Mouse (Mus musculus) liver, embryonic 15.5 days (tissue): ENCODE measurements around the gene Prrt4. TPM values are rescaled to one million over a fixed set of nuclear protein-coding genes. Genes with fewer than 3 reads are reported as not detected.
"Not testable (repeated sequence)": the region's sequence is repeated elsewhere in the genome, so short reads cannot be mapped to it uniquely, and the experiment has no call there.

Source experiments
- ATAC-seq: fragments of 200-750 bp; cut with Nextera tagmentation; 2 replicates; pipeline ENCODE4 v1.8.0; 2017; ENCODE audit warnings: moderate number of reproducible peaks, mild to moderate bottlenecking, moderate library complexity; ENCODE audit not compliant: insufficient read depth
- H3K27ac ChIP-seq: fragments of 300-500 bp; sonication (generic); replicated peaks from 2 replicates; pipeline ENCODE4 v1.5.1; 2015; ENCODE audit warnings: mild to moderate bottlenecking, inconsistent platforms
- H3K27me3 ChIP-seq: fragments of 300-500 bp; sonication (generic); 2 replicates; pipeline ENCODE4 v1.6.1; 2015; ENCODE audit warnings: mild to moderate bottlenecking, inconsistent platforms
- H3K36me3 ChIP-seq: fragments of 300-500 bp; sonication (generic); replicated peaks from 2 replicates; pipeline ENCODE4 v1.6.1; 2015; ENCODE audit warnings: moderate library complexity, mild to moderate bottlenecking, inconsistent platforms
- H3K4me1 ChIP-seq: fragments of 300-500 bp; sonication (generic); replicated peaks from 2 replicates; pipeline ENCODE4 v1.6.1; 2015; ENCODE audit warnings: inconsistent platforms
- H3K4me2 ChIP-seq: fragments of 300-500 bp; sonication (generic); 2 replicates; pipeline ENCODE4 v1.6.1; 2015; ENCODE audit warnings: moderate library complexity, mild to moderate bottlenecking, inconsistent platforms
- H3K4me3 ChIP-seq: fragments of 300-500 bp; sonication (generic); replicated peaks from 2 replicates; pipeline ENCODE4 v1.5.1; 2015; ENCODE audit warnings: mild to moderate bottlenecking, inconsistent platforms
- H3K9ac ChIP-seq: fragments of 300-500 bp; sonication (generic); 2 replicates; pipeline ENCODE4 v1.6.1; 2015; ENCODE audit warnings: moderate library complexity, mild to moderate bottlenecking, inconsistent platforms
- H3K9me3 ChIP-seq: fragments of 300-500 bp; sonication (generic); replicated peaks from 2 replicates; pipeline ENCODE4 v1.6.1; 2016; ENCODE audit warnings: inconsistent platforms
- WGBS: fragments of 180-500 bp; shearing (Covaris S2); methylation state at CpG from one replicate; pipeline ENCODE4 v1.1.7; 2015; ENCODE audit warnings: mixed read lengths; ENCODE audit not compliant: insufficient replicate concordance; 5-methylcytosine and 5-hydroxymethylcytosine counted together
- polyA plus RNA-seq: library from polyadenylated mRNA; unstranded; fragments of >200 nt; fragmentation: Nextera tagmentation; extraction: Ambion mirVana; gene quantifications from 2 replicates; pipeline ENCODE4 v1.2.1, GENCODE M21; 2015

Gene Prrt4
- 0.02 and 0.06 TPM in 2 replicates for polyA plus RNA-seq

DNA sequence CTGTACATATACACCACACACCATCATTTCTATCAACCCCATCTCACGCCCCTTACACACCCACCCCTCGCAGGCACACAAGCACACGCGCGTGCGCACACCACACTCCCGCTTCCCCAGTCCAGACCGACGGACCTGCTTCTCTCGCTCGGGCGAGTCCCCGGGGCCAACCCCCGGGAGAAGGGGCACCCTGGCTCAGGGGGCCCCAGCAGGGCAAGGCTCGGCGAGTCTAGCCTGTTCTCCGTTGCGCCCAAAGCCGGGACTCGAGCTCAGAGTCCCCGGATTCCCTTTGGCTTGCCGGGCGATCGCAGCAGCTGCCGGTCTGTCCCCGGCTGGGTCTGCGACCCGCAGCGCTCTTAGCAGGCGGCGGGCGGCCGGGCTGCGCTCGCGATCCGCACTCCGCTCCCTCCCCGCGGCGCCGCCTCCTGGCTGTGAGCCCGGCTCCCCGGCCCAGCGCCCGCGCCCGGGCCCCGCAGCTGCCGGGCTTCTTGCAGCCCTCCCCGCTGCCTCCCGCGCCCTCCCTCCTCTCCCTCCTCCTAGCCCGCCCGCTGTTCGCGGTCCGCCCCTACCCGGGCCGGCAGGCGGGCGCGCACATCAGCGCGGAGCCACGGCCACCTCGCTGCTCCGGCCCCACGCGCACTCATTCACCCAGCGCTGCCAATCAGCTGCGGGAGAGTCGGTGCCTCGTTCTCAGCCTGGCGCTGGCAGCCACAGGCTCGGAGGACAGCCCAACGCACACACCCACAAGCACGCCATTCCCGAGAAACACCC is at the start of gene Prrt4:
Gene Prrt4 (minus strand): TSS at position 697 of the 771 bp plus-strand sequence.
- no peaks in the 10 kb centered on the region for H3K36me3 ChIP-seq
- peaks cover 8% of the 10 kb centered on the region; the same call in 1 of the 2 replicates for H3K4me1 ChIP-seq
- no peaks in the 10 kb centered on the region for H3K9me3 ChIP-seq
- no peak for ATAC-seq
- peak within 1 kb of the TSS; percentile 46 for H3K4me3 ChIP-seq
- H3K4me2 ChIP-seq: peak within 1 kb of the TSS; percentile 70
- no peak within 1 kb of the TSS for H3K9ac ChIP-seq
- under 1% methylated on average over 79 of the region's 79 CpGs for WGBS
- H3K27ac ChIP-seq: no peak within 1 kb of the TSS
- H3K27me3 ChIP-seq: peaks cover 92% of the 10 kb centered on the region

DNA sequence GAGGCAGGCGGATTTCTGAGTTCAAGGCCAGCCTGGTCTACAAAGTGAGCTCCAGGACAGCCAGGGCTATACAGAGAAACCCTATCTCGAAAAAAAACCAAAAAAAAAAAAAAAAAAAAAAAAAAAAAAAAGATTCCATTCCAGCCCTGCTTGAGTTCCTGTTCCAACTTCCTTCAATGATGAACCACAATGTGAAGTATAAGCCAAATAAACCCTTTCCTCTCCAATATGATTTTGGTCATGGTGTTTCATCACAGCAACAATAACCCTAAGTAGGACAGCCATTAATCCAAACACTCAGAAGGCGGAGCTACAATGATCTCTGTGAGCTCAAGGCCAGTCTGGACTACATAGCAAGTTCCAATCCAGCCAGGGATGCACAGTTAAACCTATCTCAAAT is 38.3 kb upstream of the Prrt4 start:
- WGBS: 43% methylated on average over 3 of the region's 3 CpGs
- not testable (repeated sequence) for H3K9ac ChIP-seq, ATAC-seq, H3K4me3 ChIP-seq, H3K27ac ChIP-seq, H3K9me3 ChIP-seq, H3K4me2 ChIP-seq, H3K36me3 ChIP-seq
- H3K27me3 ChIP-seq: peaks cover 41% of the 10 kb centered on the region
- peaks cover 23% of the 10 kb centered on the region for H3K4me1 ChIP-seq

DNA sequence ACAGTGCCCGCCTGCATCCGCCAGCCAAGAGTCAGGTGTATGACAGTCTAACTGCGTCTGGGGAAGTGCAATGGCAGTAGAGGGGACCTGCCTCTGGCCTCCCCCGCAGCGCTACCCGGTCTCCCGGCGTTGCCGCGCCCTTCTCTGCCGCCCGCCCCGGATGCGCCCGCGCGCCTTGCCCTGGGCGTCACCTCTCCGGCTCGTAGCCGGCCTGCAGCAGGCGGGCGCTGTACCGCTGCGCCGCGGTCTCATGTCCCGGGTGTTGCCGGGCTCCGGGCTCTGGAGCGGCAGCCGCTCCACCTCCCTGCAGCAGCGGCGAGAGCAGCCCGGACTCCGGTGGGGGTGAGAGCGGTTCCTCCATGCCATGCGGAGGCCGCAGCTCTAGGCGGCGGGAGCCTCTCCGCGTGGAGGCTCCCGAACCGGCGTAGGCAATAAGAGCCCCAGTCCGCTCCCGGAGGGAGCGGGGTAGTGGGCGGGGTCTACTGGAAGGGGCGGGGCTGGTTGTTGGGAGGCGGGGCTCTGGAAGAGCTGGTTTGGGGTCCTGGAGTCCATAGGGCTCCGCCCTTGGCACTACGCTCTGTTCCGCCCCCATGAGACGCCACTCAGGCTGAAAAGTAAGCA is 36.6 kb upstream of the Prrt4 start, which contains the start of gene Impdh1:
Gene Impdh1 (minus strand): TSS at position 484 of the 621 bp plus-strand sequence.
- peak within 1 kb of the TSS; percentile 88 for H3K4me2 ChIP-seq
- under 1% methylated on average over 56 of the region's 56 CpGs for WGBS
- peaks cover 58% of the 10 kb centered on the region for H3K27me3 ChIP-seq
- H3K4me1 ChIP-seq: peaks cover 38% of the 10 kb centered on the region
- 0 out of 2 replicates have a peak within 1 kb of the TSS, but pooled peaks have one; percentile 9 for H3K27ac ChIP-seq
- peak within 1 kb of the TSS; percentile 62 for H3K4me3 ChIP-seq
- peak within 1 kb of the TSS; percentile 43; the same call in 1 of the 2 replicates for H3K9ac ChIP-seq
- H3K36me3 ChIP-seq: no peaks in the 10 kb centered on the region
- peak; percentile 77 for ATAC-seq
- H3K9me3 ChIP-seq: no peaks in the 10 kb centered on the region

DNA sequence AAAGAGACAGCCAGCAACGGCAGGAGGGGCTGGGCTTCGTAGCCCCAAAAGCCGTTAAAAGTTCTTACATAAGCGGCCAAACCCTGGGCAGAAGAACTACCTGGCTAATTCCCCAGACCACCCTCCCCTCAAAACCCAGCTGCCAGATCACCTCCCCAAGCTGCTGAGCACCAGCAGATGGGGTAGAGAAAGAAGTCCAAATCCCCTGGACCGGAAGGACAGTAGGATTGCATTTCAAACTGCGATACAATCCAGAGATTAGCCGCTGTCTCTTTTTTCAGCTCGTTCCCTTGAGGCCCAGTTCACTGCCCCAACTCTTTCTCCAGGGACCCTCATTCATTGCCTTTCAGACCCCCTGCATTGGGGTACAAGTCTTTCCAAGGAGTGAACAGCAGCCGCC is 35.8 kb upstream of the Prrt4 start:
- Histone ChIP-seq H3K9ac (peak overlapping the region; percentile 43; the same call in 1 of the 2 replicates), H3K4me1 (peaks cover 38% of the 10 kb centered on the region), H3K36me3 (no peaks in the 10 kb centered on the region), H3K4me2 (peak overlapping the region; percentile 88), H3K27ac (no peak overlapping the region), H3K4me3 (peak overlapping the region; percentile 62), H3K27me3 (peaks cover 59% of the 10 kb centered on the region), H3K9me3 (no peaks in the 10 kb centered on the region)
- 11% methylated on average over 9 of the region's 9 CpGs for WGBS
- ATAC-seq: no peak

DNA sequence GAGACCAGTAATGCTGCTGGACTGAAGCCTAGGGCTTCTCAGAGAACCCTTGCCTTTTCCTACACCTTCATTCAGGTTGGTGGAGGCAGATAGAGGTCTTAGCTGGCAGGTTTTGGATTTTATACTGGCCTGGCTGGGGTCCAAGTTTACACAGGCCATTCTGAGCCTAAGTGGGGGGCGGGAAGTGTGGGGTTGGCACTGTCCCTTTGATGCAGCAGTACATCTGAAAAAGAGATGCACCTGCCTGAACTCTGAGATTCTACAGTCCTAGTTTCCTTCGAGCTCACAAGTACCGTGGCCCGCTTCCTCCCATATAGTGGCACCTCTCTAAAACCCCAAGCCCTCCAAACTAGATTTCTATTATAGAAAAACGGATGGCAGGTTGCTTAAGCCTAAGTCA is 35.4 kb upstream of the Prrt4 start:
- Histone ChIP-seq H3K4me2 (peak overlapping the region; percentile 88), H3K4me3 (peak overlapping the region; percentile 62), H3K27me3 (peaks cover 59% of the 10 kb centered on the region), H3K9ac (no peak overlapping the region), H3K9me3 (no peaks in the 10 kb centered on the region), H3K4me1 (peaks cover 38% of the 10 kb centered on the region), H3K36me3 (no peaks in the 10 kb centered on the region), H3K27ac (no peak overlapping the region)
- ATAC-seq: no peak
- 41% methylated on average over 5 of the region's 5 CpGs for WGBS

DNA sequence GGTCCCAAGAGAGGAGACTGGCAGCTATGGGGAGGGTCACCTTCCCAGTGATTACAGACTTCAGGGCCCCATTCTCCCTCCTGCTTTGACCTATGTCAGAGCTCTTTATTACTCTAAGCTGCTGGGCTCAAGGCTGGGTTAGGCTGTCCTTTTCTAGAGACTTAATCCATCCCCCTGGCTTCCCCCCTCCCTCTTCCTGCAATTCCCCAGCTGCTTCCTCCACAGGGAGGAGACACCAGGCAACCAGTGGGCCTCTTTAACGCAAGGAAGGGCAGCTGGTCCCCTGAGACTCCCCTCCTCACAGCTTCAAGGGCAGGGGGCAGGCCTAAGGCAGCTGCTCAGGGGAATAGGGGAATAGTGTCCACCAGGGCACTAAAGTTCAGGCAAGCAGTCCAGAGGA is 34.9 kb upstream of the Prrt4 start:
- WGBS: 13% methylated on average over 1 of the region's 1 CpGs
- Histone ChIP-seq H3K4me3 (no peak overlapping the region), H3K27ac (no peak overlapping the region), H3K9me3 (no peaks in the 10 kb centered on the region), H3K36me3 (no peaks in the 10 kb centered on the region), H3K4me1 (peaks cover 38% of the 10 kb centered on the region), H3K4me2 (0 out of 2 replicates have a peak overlapping the region, but pooled peaks have one; percentile 88), H3K27me3 (peaks cover 59% of the 10 kb centered on the region), H3K9ac (no peak overlapping the region)
- no peak for ATAC-seq

DNA sequence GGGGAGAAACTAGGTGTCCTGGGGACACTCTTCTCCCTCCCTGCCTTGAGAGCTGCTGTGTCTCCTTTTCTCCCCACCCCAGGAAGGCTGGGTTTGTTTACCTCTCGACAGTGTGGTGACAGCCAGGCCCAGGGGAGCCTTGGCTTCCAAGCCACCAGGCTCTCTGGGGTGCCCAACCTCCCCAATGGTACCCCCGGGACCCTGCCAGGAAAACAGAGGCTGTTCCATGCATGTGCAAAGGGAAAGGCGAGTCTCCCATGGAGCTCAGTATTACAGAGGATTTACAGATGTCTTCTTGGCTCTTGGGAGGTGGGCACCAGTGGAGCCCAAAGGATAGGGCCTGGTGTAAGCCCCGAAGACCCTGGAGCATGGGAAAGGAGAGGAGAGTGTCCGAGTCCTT is 34.1 kb upstream of the Prrt4 start:
- Histone ChIP-seq H3K9ac (no peak overlapping the region), H3K27me3 (peaks cover 59% of the 10 kb centered on the region), H3K4me3 (no peak overlapping the region), H3K27ac (no peak overlapping the region), H3K4me1 (peaks cover 38% of the 10 kb centered on the region), H3K9me3 (no peaks in the 10 kb centered on the region), H3K36me3 (no peaks in the 10 kb centered on the region), H3K4me2 (no peak overlapping the region)
- ATAC-seq: no peak
- 53% methylated on average over 5 of the region's 5 CpGs for WGBS

DNA sequence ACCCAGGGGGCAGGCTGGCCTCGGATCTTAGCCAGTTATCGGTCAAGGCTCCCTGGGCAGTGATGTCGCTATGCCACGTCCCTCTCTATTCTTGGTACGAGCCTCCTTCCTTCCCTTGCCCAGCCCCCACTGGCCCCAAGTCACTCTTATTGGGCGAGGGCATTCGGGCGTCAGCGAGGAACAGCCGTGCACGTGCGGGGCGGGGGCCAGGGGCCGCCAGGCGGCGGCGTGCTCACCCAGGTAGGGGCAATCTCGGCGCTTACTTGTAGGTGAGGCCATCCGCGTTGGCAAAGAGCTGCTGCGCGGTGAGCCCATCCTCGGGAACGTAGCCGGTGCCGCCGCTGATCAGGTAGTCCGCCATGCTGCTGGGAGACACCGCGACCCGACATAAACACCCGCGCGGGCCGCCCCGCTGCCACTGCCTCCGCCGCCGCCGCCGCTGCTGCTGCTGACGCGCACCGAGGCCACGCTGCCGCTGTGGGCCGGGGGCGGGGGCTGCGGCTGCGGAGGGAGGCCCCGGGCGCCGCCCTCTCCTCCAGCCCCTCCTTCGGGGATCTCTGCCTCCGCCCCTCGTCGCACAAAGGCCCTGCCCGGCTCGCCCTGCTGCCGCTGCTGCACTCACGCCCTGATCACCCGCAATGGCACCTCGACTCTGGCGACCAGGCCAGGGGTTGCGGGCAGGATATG is 32.6 kb upstream of the Prrt4 start:
- under 1% methylated on average over 63 of the region's 66 CpGs for WGBS
- peak overlapping the region; percentile 60 for H3K4me3 ChIP-seq
- H3K9me3 ChIP-seq: no peaks in the 10 kb centered on the region
- no peak overlapping the region for H3K27ac ChIP-seq
- H3K27me3 ChIP-seq: peaks cover 59% of the 10 kb centered on the region
- peak overlapping the region; percentile 46; the same call in 1 of the 2 replicates for H3K9ac ChIP-seq
- H3K4me2 ChIP-seq: peak overlapping the region; percentile 86
- peaks cover 38% of the 10 kb centered on the region for H3K4me1 ChIP-seq
- no peaks in the 10 kb centered on the region for H3K36me3 ChIP-seq
- peak; percentile 59 for ATAC-seq

DNA sequence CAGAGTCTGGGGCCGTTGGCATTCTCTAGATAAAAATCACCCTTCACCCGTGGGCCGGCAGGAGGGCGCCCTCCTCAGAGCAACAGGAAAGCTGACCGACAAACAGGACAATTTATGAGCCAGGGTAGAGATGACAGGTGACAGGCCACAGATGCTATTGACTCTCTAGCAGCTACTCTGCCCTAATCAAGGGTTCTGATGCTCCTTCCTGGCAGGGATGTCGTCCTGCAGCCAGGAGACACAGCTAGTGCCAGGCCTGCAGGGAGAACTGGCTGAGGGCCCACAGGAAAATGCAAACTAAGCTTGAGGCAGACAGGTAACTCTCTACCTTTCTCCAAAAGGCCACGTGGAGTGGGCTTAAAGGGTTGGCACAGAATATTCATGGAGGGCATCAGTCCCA is 31.8 kb upstream of the Prrt4 start:
- peak overlapping the region; percentile 60 for H3K4me3 ChIP-seq
- no peaks in the 10 kb centered on the region for H3K36me3 ChIP-seq
- peak overlapping the region; percentile 86 for H3K4me2 ChIP-seq
- 14% methylated on average over 7 of the region's 7 CpGs for WGBS
- H3K9ac ChIP-seq: no peak overlapping the region
- no peaks in the 10 kb centered on the region for H3K9me3 ChIP-seq
- no peak for ATAC-seq
- no peak overlapping the region for H3K27ac ChIP-seq
- peaks cover 34% of the 10 kb centered on the region for H3K4me1 ChIP-seq
- H3K27me3 ChIP-seq: peaks cover 52% of the 10 kb centered on the region

DNA sequence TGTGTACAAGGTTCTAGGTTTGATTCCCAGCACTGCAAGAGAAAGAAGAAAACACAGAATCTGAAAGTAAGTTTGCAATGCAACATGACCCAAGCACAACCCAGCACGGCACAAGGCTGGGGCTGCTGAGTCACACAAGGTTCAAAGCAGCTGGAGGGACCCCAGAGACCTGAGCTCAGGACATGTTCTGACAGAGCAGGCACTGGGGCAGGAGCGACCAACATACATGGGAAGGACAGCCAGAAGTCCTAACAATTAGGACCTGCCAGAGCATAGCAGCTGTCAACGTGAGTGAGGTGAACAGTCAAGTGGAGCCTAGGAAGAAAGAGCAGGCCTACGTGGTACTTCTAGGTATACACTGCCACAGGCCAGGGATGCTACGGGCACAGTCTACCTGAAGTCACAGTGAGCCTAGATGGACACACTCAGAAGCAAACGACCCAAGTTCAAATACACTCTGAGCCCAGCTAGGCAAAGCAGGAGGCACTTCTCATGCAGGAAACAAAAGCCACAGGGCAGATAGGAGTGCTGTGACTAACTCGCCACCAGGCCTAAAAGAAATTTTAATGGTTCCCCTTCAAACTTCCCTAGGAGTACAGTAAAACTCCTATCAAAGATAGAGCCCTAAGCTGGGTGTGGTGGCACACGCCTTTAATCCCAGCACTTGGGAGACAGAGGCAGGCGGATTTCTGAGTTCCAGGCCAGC is 31.0 kb upstream of the Prrt4 start:
- H3K4me3 ChIP-seq: no peak overlapping the region
- no peak overlapping the region for H3K27ac ChIP-seq
- H3K9ac ChIP-seq: no peak overlapping the region
- no peaks in the 10 kb centered on the region for H3K9me3 ChIP-seq
- H3K4me2 ChIP-seq: no peak overlapping the region
- no peaks in the 10 kb centered on the region for H3K36me3 ChIP-seq
- peaks cover 27% of the 10 kb centered on the region for H3K4me1 ChIP-seq
- no peak for ATAC-seq
- WGBS: 57% methylated on average over 9 of the region's 9 CpGs
- H3K27me3 ChIP-seq: peaks cover 45% of the 10 kb centered on the region
